Mouse (Mus musculus) limb, embryonic 11.5 days (tissue): Measurements from ENCODE around the gene Wfdc3. TPM values are rescaled to one million over a fixed set of nuclear protein-coding genes. Genes with fewer than 3 reads are reported as not detected.

Experiments used
- ATAC-seq: fragments of 200-750 bp; cut with Nextera tagmentation; 2 replicates; pipeline ENCODE4 v1.8.0; 2017; ENCODE audit warnings: low read depth; ENCODE audit not compliant: insufficient number of reproducible peaks, low FRiP score, low TSS enrichment
- DNase-seq: peaks from one replicate; pipeline ENCODE4 v3.0.0-alpha.2; 2015; ENCODE audit warnings: low spot score
- H3K27ac ChIP-seq: fragments of 300-500 bp; sonication (generic); replicated peaks from 2 replicates; pipeline ENCODE4 v1.5.1; 2014; ENCODE audit warnings: low read depth, mild to moderate bottlenecking, low read length
- H3K27me3 ChIP-seq: fragments of 300-500 bp; sonication (generic); 2 replicates; pipeline ENCODE4 v1.6.1; 2014; ENCODE audit warnings: mild to moderate bottlenecking, low read length, mixed read lengths; ENCODE audit not compliant: control insufficient read depth, insufficient read depth
- H3K36me3 ChIP-seq: fragments of 300-500 bp; sonication (generic); 2 replicates; pipeline ENCODE4 v1.6.1; 2014; ENCODE audit warnings: mild to moderate bottlenecking, low read length, moderate library complexity, mixed read lengths; ENCODE audit not compliant: control insufficient read depth, insufficient read depth
- H3K4me1 ChIP-seq: fragments of 300-500 bp; sonication (generic); 2 replicates; pipeline ENCODE4 v1.6.1; 2014; ENCODE audit warnings: low read length, mixed read lengths; ENCODE audit not compliant: control insufficient read depth, insufficient read depth
- H3K4me2 ChIP-seq: fragments of 300-500 bp; sonication (generic); 2 replicates; pipeline ENCODE4 v1.6.1; 2014; ENCODE audit warnings: low read depth, mild to moderate bottlenecking, moderate library complexity; ENCODE audit not compliant: severe bottlenecking
- H3K4me3 ChIP-seq: fragments of 300-500 bp; sonication (generic); 2 replicates; pipeline ENCODE4 v1.5.1; 2014; ENCODE audit warnings: low read depth, low read length
- H3K9ac ChIP-seq: fragments of 300-500 bp; sonication (generic); 2 replicates; pipeline ENCODE4 v1.6.1; 2014; ENCODE audit warnings: mild to moderate bottlenecking, low read length
- H3K9me3 ChIP-seq: fragments of 300-500 bp; sonication (generic); 2 replicates; pipeline ENCODE4 v1.6.1; 2016; ENCODE audit warnings: low read length; ENCODE audit not compliant: control insufficient read depth
- WGBS: fragments of 180-500 bp; shearing (Covaris S2); extraction: QIAGEN DNeasy Blood & Tissue Kit; methylation state at CpG from one replicate; pipeline ENCODE4 v1.1.7; 2014; 5-methylcytosine and 5-hydroxymethylcytosine counted together
- polyA plus RNA-seq: library from polyadenylated mRNA; unstranded; fragments of >200 nt; fragmentation: Nextera tagmentation; extraction: Ambion mirVana; gene quantifications from 2 replicates; pipeline ENCODE4 v1.2.1, GENCODE M21; 2014

Gene Wfdc3
- polyA plus RNA-seq, 1 experiment from 2014 or later = 1.0 TPM

GRCm38 (mm10) chr2:164758692-164759091, 13.0 kb upstream of the Wfdc3 start:
- Histone ChIP-seq H3K4me2 (no peak overlapping the region), H3K9me3 (no peaks in the 10 kb centered on the region), H3K9ac (no peak overlapping the region), H3K4me1 (no peaks in the 10 kb centered on the region), H3K27me3 (no peaks in the 10 kb centered on the region), H3K4me3 (no peak overlapping the region), H3K36me3 (peaks cover 47% of the 10 kb centered on the region), H3K27ac (no peak overlapping the region)
- WGBS = 69% methylated on average over 1 of the region's 1 CpGs
- ATAC-seq (no peak), DNase-seq (no peak)

GRCm38 (mm10) chr2:164757841-164758240, 12.1 kb upstream of the Wfdc3 start:
- Histone ChIP-seq H3K27ac (no peak overlapping the region), H3K27me3 (no peaks in the 10 kb centered on the region), H3K4me2 (no peak overlapping the region), H3K4me3 (no peak overlapping the region), H3K4me1 (no peaks in the 10 kb centered on the region), H3K9ac (no peak overlapping the region), H3K9me3 (no peaks in the 10 kb centered on the region), H3K36me3 (peaks cover 42% of the 10 kb centered on the region)
- WGBS = 84% methylated on average over 11 of the region's 11 CpGs
- DNase-seq (no peak), ATAC-seq (no peak)

- H3K4me3 ChIP-seq = no peak overlapping the region
- no peak overlapping the region for H3K27ac ChIP-seq
- H3K36me3 ChIP-seq = peaks cover 36% of the 10 kb centered on the region
- no peak overlapping the region for H3K9ac ChIP-seq
- H3K4me2 ChIP-seq = no peak overlapping the region
- DNase-seq (no peak), ATAC-seq (no peak)
- H3K4me1 ChIP-seq = no peaks in the 10 kb centered on the region
- H3K9me3 ChIP-seq = no peaks in the 10 kb centered on the region
- 93% methylated on average over 2 of the region's 2 CpGs for WGBS
- H3K27me3 ChIP-seq = no peaks in the 10 kb centered on the region
Observed at GRCm38 (mm10) chr2:164754800-164755199, 9.1 kb upstream of the Wfdc3 start.

- H3K36me3 ChIP-seq = peaks cover 33% of the 10 kb centered on the region
- H3K27me3 ChIP-seq = no peaks in the 10 kb centered on the region
- H3K4me1 ChIP-seq = no peaks in the 10 kb centered on the region
- no peak overlapping the region for H3K4me3 ChIP-seq
- no peaks in the 10 kb centered on the region for H3K9me3 ChIP-seq
- H3K9ac ChIP-seq = no peak overlapping the region
- ATAC-seq = no peak
- no peak overlapping the region for H3K27ac ChIP-seq
- H3K4me2 ChIP-seq = no peak overlapping the region
- 86% methylated on average over 11 of the region's 11 CpGs for WGBS
- DNase-seq = no peak
Observed at GRCm38 (mm10) chr2:164754105-164754504, 8.4 kb upstream of the Wfdc3 start.

- no peak for ATAC-seq
- 91% methylated on average over 2 of the region's 2 CpGs for whole genome bisulfite sequencing
- H3K9ac ChIP-seq = no peak overlapping the region
- H3K9me3 ChIP-seq = no peaks in the 10 kb centered on the region
- H3K27ac ChIP-seq = no peak overlapping the region
- no peak for DNase-seq
- no peaks in the 10 kb centered on the region for H3K27me3 ChIP-seq
- H3K4me3 ChIP-seq = no peak overlapping the region
- no peaks in the 10 kb centered on the region for H3K4me1 ChIP-seq
- no peak overlapping the region for H3K4me2 ChIP-seq
- peaks cover 26% of the 10 kb centered on the region for H3K36me3 ChIP-seq
Observed at GRCm38 (mm10) chr2:164752454-164752853, 6.7 kb upstream of the Wfdc3 start.

GRCm38 (mm10) chr2:164748991-164749390, 3.3 kb upstream of the Wfdc3 start:
- DNase-seq (no peak), ATAC-seq (no peak)
- H3K4me3 ChIP-seq = no peak overlapping the region
- H3K4me1 ChIP-seq = peaks cover 5% of the 10 kb centered on the region
- WGBS = 95% methylated on average over 6 of the region's 6 CpGs
- H3K27me3 ChIP-seq = no peaks in the 10 kb centered on the region
- H3K36me3 ChIP-seq = peaks cover 7% of the 10 kb centered on the region
- no peak overlapping the region for H3K27ac ChIP-seq
- no peak overlapping the region for H3K9ac ChIP-seq
- H3K9me3 ChIP-seq = no peaks in the 10 kb centered on the region
- no peak overlapping the region for H3K4me2 ChIP-seq

GRCm38 (mm10) chr2:164748191-164748590, 2.5 kb upstream of the Wfdc3 start:
- no peak for DNase-seq
- 89% methylated on average over 4 of the region's 4 CpGs for WGBS
- H3K4me3 ChIP-seq = no peak overlapping the region
- H3K9me3 ChIP-seq = no peaks in the 10 kb centered on the region
- H3K9ac ChIP-seq = no peak overlapping the region
- no peaks in the 10 kb centered on the region for H3K27me3 ChIP-seq
- H3K36me3 ChIP-seq = peaks cover 7% of the 10 kb centered on the region
- no peak overlapping the region for H3K27ac ChIP-seq
- H3K4me1 ChIP-seq = peaks cover 5% of the 10 kb centered on the region
- no peak overlapping the region for H3K4me2 ChIP-seq
- ATAC-seq = no peak

GRCm38 (mm10) chr2:164746693-164747092, 962 bp upstream of the Wfdc3 start:
- H3K9me3 ChIP-seq = no peaks in the 10 kb centered on the region
- H3K4me3 ChIP-seq = peak overlapping the region; percentile 80
- H3K9ac ChIP-seq = peak overlapping the region; percentile 90
- peak overlapping the region; percentile 59 for H3K4me2 ChIP-seq
- no peak overlapping the region for H3K27ac ChIP-seq
- H3K4me1 ChIP-seq = peaks cover 5% of the 10 kb centered on the region
- H3K27me3 ChIP-seq = no peaks in the 10 kb centered on the region
- ATAC-seq = no peak
- no peak for DNase-seq
- H3K36me3 ChIP-seq = peaks cover 4% of the 10 kb centered on the region
- WGBS = 56% methylated on average over 8 of the region's 8 CpGs

- Histone ChIP-seq H3K4me2 (peak overlapping the region; percentile 59; the same call in 1 of the 2 replicates), H3K4me1 (peaks cover 5% of the 10 kb centered on the region), H3K27ac (no peak overlapping the region), H3K27me3 (no peaks in the 10 kb centered on the region), H3K36me3 (peaks cover 4% of the 10 kb centered on the region; the same call in 1 of the 2 replicates), H3K9me3 (no peaks in the 10 kb centered on the region), H3K4me3 (peak overlapping the region; percentile 80; the same call in 1 of the 2 replicates), H3K9ac (no peak overlapping the region)
- 72% methylated on average over 13 of the region's 13 CpGs for WGBS
- no peak for ATAC-seq
- no peak for DNase-seq
Observed at GRCm38 (mm10) chr2:164744987-164745386, 744 bp downstream of the Wfdc3 start.
